Mouse (Mus musculus) left cerebral cortex, postnatal 25 days (tissue): ENCODE measurements at regions not wholly inside any gene's neighbourhood (a gene's known extent, or its start where the extent isn't known, plus 50 kb on each side); places are given as distances from the start of the nearest gene placed in this dataset.

Experiments
- DNase-seq, 2 experiments: peaks; one replicate each; pipeline ENCODE4 v3.0.0; 2022; ENCODE audit warnings: low spot score in 2 of 2, mixed read lengths in 1 of 2
- intact Hi-C: fragments of 180-260 bp; cut with DNase I; formaldehyde crosslinking; loops from one replicate; pipeline ENCODE4 v1.15.1; 2025

GRCm38 (mm10) chr4:27130108-27130507, 783.4 kb upstream of the Manea start:
- intact Hi-C loops, result no loop called here
- DNase-seq, result no peak

DNA sequence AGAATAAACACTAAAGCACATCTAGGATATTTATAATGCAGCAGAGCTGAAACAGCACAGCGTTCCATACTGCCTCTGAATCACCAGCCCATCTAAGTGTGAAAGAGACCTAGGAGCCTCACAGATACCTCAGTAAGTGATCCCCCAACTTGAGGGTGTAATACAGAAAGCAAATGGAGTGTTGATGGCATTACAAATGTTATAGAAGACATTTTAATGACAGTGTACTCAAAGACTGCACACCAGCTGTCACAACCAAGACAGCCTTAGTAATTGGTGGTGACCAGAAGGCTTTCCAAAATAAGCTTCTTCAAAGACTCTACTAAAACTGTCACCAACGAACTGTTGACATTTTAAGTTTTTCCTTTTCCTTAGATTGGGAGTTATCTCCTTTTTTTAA, 771.3 kb upstream of the Manea start:
- intact Hi-C loops, result loop anchor here (5.0 kb wide), 1 partner anchor 1179 kb away; no protein-coding TSS in a partner anchor
- peak; percentile 17 to 64 for DNase-seq

GRCm38 (mm10) chr4:27117075-27117827, 770.6 kb upstream of the Manea start:
- peak in 1 of 2 experiments; percentile 9 for DNase-seq
- intact Hi-C loops, result loop anchor here (5.0 kb wide), 1 partner anchor 1180 kb away; no protein-coding TSS in a partner anchor

DNA sequence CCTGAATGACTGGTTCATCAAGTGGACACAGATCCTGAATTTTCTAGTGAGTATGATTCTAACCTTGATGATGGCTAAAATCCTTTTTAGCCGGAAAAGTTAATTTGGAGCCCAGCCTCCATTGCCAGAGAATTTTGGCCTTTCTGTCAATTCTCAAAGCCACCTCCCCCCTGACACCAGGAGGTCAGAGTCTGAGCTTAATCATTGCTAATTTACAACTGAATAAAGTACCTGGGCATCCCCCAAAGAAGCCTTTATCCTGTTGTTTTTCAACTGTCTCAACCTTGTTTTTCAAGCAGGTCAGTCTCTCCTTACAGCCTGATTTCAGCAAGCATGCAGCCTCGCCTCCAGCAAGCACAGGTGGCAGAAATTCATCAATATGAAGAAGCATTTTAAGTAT, 758.7 kb upstream of the Manea start:
- intact Hi-C loops, result no loop called here

DNA sequence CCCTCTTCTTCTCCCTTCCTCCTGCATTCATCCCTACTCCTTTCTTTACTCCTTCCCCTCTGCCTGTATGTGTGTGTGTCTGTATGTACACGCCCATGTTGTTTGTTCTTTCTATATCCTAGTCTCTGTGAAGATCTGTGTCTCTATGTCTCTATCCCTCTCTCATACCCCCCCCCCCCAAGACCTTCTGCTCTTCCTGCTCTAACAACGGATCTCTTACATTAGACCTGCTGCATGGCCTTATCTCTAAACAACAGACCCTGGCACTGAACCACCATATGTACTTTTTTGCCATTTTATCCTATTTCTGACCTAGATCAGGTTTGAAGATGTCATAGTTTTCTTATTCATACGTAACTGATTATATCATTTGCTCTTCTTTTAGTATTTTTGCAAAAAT, 749.6 kb upstream of the Manea start:
- intact Hi-C loops, result no loop called here
- no peak for DNase-seq

More for the DNA sequence above, 758.7 kb upstream of the Manea start:
- no peak for DNase-seq

- no peak for DNase-seq
- intact Hi-C loops, result no loop called here
Observed at GRCm38 (mm10) chr4:27049971-27050370, 703.3 kb upstream of the Manea start.

GRCm38 (mm10) chr4:27049226-27049625, 702.5 kb upstream of the Manea start:
- intact Hi-C loops, result no loop called here
- DNase-seq, result no peak
